Mouse (Mus musculus) hindbrain, embryonic 10.5 days (tissue): ENCODE data around the gene Nip7. TPM values are rescaled to one million over a fixed set of nuclear protein-coding genes. Genes with fewer than 3 reads are reported as not detected.
A peak's percentile ranks its signal among the peaks of the same experiment; 100 is the strongest.

Experiments used
- DNase-seq: peaks from one replicate; pipeline ENCODE4 v3.0.0-alpha.2; 2017; ENCODE audit warnings: low spot score
- H3K27ac ChIP-seq: fragments of 300-500 bp; sonication (generic); 2 replicates; pipeline ENCODE4 v1.5.1; 2016; ENCODE audit warnings: mild to moderate bottlenecking, moderate library complexity
- H3K27me3 ChIP-seq: fragments of 300-500 bp; sonication (generic); 2 replicates; pipeline ENCODE4 v1.6.1; 2016; ENCODE audit warnings: mild to moderate bottlenecking; ENCODE audit not compliant: poor library complexity, insufficient read depth, severe bottlenecking
- H3K36me3 ChIP-seq: fragments of 300-500 bp; sonication (generic); 2 replicates; pipeline ENCODE4 v1.6.1; 2016; ENCODE audit warnings: mild to moderate bottlenecking, moderate library complexity
- H3K4me1 ChIP-seq: fragments of 300-500 bp; sonication (generic); replicated peaks from 2 replicates; pipeline ENCODE4 v1.6.1; 2016; ENCODE audit warnings: mild to moderate bottlenecking
- H3K4me3 ChIP-seq: fragments of 300-500 bp; sonication (generic); 2 replicates; pipeline ENCODE4 v1.5.1; 2016; ENCODE audit warnings: mild to moderate bottlenecking, moderate library complexity
- H3K9me3 ChIP-seq: fragments of 300-500 bp; sonication (generic); 2 replicates; pipeline ENCODE4 v1.6.1; 2016; ENCODE audit warnings: mild to moderate bottlenecking, moderate library complexity
- WGBS: fragments of 180-500 bp; shearing (Covaris S2); methylation state at CpG from one replicate; pipeline ENCODE4 v1.1.7; 2016; 5-methylcytosine and 5-hydroxymethylcytosine counted together
- polyA plus RNA-seq: library from polyadenylated mRNA; unstranded; fragments of >200 nt; fragmentation: Nextera tagmentation; extraction: Ambion mirVana; gene quantifications from 2 replicates; pipeline ENCODE4 v1.2.1, GENCODE M21; 2016

The Nip7 gene
- polyA plus RNA-seq, 1 experiment from 2014 or later: 96.4 TPM

DNA sequence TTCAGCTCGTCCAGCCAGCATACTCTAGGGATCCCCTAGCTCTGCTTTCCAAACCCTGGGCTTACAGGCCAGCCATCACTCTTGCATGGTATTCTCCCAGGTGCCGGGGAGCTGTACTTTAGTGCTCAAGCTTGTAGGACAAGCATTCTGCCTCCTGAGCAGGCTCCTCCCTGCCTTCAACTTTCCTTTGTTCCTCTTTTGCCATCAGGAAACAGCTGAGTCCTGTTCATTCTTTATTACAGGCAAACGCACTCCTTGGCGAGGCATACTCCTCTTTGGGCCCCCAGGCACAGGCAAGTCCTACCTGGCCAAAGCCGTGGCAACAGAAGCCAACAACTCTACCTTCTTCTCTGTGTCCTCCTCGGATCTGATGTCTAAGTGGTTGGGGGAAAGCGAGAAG is 16.0 kb upstream of the Nip7 start:
- no peak overlapping the region for H3K27ac ChIP-seq
- no peaks in the 10 kb centered on the region for H3K9me3 ChIP-seq
- peaks cover 90% of the 10 kb centered on the region for H3K36me3 ChIP-seq
- no peaks in the 10 kb centered on the region for H3K4me1 ChIP-seq
- H3K27me3 ChIP-seq: no peaks in the 10 kb centered on the region
- 91% methylated on average over 7 of the region's 7 CpGs for WGBS
- DNase-seq: no peak
- H3K4me3 ChIP-seq: no peak overlapping the region

DNA sequence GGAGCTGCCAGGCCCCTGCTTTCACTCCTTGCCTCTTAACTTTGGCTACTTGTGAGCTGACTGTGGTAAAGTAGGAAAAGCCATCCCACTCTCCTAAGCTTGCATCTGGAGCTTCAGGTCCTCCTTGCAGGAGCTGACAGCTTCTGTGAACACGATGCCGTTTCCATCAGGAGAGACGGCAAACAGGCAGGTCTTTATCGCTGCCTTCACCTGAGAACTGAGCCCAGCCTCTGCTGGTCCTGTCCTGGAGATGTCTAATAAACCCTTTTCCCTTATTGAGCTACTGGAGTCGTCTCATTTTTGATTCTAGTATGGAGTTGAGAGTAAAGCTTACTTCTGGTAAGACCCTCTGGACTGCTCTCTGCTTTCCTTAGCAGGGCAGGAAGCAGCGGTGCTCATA is 11.2 kb upstream of the Nip7 start:
- Histone ChIP-seq H3K36me3 (peaks cover 85% of the 10 kb centered on the region), H3K4me3 (no peak overlapping the region), H3K4me1 (peaks cover 25% of the 10 kb centered on the region), H3K27me3 (no peaks in the 10 kb centered on the region), H3K9me3 (no peaks in the 10 kb centered on the region), H3K27ac (no peak overlapping the region)
- DNase-seq: no peak
- WGBS: 94% methylated on average over 6 of the region's 6 CpGs

DNA sequence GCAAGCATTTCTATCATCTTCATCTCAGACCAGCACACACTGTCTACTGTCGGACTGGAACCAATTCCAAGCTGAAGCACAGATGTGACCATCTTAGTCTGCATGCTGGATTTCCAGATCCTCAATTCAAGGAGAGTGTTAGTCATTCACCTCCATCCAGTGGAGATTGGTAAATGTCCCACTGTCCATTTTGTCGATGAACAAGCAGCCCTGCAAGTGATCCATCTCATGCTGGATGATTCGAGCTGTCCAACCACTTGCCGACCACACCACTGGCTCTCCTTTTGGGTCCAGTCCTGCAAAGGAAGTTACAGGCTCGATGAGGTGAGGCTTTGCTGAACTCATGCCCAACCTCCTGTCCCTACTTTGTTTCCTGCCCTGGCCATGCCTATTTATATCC is 9.7 kb upstream of the Nip7 start:
- no peak for DNase-seq

DNA sequence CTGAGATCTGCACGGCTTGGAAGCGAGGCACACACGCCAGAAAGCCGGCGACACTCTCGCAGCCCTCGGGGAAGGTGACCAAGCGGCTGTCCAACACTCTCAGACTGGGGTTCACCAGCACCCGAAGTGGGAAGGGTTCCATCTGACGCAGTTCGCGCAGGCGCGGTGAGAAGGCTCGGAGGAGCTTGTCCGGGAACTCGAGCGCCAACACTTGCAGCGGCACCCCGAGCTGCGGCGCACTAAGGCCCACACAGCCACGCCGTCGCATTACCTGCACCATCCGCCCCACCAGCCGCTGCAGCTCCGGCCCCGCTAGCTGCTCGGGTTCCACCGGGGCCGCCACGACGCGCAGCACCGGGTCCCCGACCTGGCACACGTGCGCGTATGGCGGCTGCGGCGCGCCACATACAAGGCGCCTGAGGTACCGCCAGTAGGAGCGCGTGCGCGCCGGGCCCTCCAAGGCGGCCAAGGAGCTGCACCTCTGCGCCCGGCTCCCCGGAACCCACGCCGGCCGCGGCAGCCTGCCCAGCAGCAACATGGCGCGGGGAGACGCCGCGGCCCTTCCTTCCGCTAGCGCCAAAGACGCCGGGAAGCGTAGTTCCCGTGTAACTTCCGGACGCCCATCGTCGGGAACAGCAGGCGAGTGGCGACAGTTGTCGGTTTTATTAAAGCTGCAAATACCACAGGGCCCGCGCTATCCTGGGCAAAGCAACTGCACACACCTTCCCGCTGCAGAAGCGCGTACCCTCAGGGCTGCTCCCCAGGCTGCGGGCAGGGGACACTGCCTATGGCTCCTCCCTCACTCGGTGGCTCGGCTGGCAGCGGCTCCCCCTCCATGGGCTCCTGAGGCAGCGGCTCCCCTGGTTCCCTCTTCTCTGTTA is 8.4 kb upstream of the Nip7 start, which contains the start of gene Pdf:
Gene Pdf, minus strand, starts transcription at position 554 of the 881 bp plus-strand sequence.
- Histone ChIP-seq H3K4me1 (peaks cover 25% of the 10 kb centered on the region), H3K36me3 (peaks cover 85% of the 10 kb centered on the region), H3K9me3 (no peaks in the 10 kb centered on the region), H3K27ac (peak within 1 kb of the TSS; percentile 96), H3K27me3 (no peaks in the 10 kb centered on the region), H3K4me3 (peak within 1 kb of the TSS; percentile 88)
- under 1% methylated on average over 87 of the region's 87 CpGs for WGBS
- DNase-seq: peak; percentile 78

More for the DNA sequence above, 9.7 kb upstream of the Nip7 start:
- Histone ChIP-seq H3K36me3 (peaks cover 85% of the 10 kb centered on the region), H3K4me3 (peak overlapping the region; percentile 88), H3K27me3 (no peaks in the 10 kb centered on the region), H3K4me1 (peaks cover 25% of the 10 kb centered on the region), H3K9me3 (no peaks in the 10 kb centered on the region), H3K27ac (no peak overlapping the region)
- 90% methylated on average over 5 of the region's 5 CpGs for WGBS

DNA sequence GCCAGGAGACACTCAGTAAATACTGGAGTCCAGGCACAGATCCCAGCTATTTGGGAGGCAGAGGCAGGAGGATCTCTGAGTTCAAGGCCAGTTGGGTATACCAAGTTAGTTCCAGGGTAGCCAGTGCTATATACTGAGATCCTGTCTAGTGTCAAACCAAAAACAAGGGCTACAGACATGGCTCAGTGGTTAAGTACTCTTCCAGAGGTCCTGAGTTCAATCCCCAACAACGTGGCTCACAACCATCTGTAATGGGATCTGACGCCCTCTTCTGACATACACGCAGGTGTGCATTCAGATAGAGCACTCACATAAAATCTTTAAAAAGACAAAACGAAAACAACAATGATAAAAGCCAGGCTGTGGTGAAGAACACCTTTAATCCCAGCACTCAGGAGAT is 7.2 kb upstream of the Nip7 start:
- no peak for DNase-seq
- Histone ChIP-seq H3K36me3 (peaks cover 85% of the 10 kb centered on the region), H3K4me1 (peaks cover 25% of the 10 kb centered on the region), H3K27ac (no peak overlapping the region), H3K27me3 (no peaks in the 10 kb centered on the region), H3K9me3 (no peaks in the 10 kb centered on the region), H3K4me3 (peak overlapping the region; percentile 88)
- 95% methylated on average over 4 of the region's 4 CpGs for WGBS

DNA sequence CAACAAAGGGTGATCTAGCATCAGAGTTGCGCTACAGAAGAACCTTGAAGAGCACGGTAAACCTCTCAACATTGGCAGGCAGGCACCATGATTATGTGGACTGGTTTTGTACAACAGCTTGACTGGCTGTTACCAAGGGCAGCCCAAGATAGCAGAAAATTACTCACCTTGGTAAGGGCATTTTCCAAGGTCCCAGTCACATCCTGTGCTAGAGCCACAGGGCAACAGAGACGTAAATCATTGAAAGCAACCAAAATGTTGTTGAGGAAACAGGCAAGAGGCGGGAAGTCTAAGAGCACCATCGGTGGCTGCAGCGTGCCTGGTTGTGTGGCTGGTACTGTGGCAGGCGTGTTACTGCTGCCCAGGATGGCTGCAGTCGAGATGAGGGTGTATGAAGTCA is 4.6 kb upstream of the Nip7 start:
- Histone ChIP-seq H3K4me3 (no peak overlapping the region), H3K27me3 (no peaks in the 10 kb centered on the region), H3K27ac (no peak overlapping the region), H3K36me3 (peaks cover 65% of the 10 kb centered on the region), H3K9me3 (no peaks in the 10 kb centered on the region), H3K4me1 (peaks cover 39% of the 10 kb centered on the region)
- no peak for DNase-seq
- 96% methylated on average over 8 of the region's 8 CpGs for WGBS

DNA sequence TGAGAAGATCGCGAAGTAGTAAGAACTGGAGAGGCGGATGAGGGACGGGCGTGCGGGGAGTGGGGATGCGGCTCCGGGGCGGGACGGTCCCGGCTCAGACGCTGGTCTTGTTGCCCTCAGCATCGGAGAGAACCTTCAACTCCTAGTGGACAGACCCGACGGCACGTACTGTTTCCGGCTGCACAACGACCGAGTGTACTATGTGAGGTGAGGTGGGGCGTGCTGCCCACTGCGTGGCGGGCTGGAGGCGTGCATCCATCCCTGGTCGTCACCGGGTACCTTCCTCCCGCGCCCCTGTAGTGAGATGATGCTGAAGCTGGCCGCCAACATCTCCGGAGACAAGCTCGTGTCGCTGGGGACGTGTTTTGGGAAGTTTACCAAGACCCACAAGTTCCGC is 294 bp downstream of the Nip7 start:
- Histone ChIP-seq H3K27ac (peak overlapping the region; percentile 89), H3K9me3 (no peaks in the 10 kb centered on the region)
- under 1% methylated on average over 33 of the region's 33 CpGs for WGBS

DNA sequence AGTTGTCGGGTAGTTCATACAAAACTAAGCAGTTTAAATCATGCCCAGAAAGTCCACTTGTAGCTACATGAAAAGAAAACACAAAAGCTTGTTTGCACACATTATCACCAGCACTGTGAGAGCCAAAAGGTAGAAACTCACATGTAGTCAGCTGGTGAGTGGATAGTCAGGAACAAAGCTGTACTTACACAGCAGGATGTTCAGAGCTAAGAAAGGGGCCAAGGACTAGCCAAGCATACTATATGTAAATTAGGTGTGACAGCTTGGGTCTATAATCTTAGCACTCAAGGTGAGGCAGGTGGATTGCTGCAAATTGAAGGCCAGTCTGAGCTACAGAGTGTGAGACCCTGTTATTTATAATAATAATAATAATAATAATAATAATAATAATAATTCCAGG is 5.9 kb downstream of the Nip7 start:
- DNase-seq: no peak
- WGBS: 91% methylated on average over 1 of the region's 1 CpGs
- peaks cover 6% of the 10 kb centered on the region for H3K4me1 ChIP-seq
- H3K4me3 ChIP-seq: no peak overlapping the region
- H3K27me3 ChIP-seq: no peaks in the 10 kb centered on the region
- H3K27ac ChIP-seq: no peak overlapping the region
- no peaks in the 10 kb centered on the region for H3K9me3 ChIP-seq
- H3K36me3 ChIP-seq: peaks cover 30% of the 10 kb centered on the region

More for the DNA sequence above, 294 bp downstream of the Nip7 start:
- H3K36me3 ChIP-seq: peaks cover 61% of the 10 kb centered on the region
- DNase-seq: no peak
- peaks cover 26% of the 10 kb centered on the region for H3K4me1 ChIP-seq
- H3K27me3 ChIP-seq: no peaks in the 10 kb centered on the region
- peak overlapping the region; percentile 98 for H3K4me3 ChIP-seq

DNA sequence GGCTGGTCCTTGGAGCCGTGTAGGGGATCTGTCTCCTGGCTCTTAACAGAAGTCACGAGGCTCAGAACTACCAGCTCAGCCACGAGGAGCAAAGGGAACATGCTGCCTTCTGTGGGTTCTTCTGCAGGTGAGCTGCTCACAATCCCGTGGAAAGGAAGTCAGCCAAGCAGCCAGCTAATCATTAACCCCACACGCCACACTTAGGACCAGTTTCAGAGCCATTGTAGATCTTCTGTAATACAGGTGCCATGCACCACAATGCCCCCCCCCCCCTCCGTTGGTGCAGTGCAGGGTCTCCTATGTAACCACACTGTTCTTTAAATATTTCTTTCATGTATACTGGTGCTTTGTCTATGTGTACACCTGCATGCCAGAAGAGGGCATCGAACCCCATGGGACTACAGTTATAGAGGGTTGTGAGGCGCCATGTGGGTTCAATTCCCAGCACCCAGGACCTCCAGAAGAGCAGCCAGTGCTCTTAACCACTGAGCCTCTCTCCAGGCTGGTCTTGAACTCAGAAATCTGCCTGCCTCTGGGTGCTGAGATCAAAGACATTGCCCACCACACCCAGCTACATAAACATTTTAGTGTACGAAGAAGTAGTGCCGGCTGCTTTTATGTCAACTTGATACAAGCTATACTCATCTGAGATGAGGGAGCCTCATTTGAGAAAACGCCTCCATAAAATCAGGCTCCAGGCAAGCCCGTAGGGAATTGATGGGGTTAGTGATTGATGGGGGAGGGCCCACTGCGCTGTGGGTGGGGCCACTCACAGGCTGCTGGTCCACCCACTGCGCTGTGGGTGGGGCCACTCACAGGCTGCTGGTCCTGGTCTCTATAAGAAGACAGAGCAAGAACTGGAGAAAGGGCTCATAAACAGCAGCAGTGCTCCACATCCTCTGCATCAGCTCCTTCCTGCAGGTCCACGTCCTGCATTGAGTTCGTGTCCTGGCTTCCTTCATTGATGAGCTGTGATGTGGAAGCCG is 9.1 kb downstream of the Nip7 start, which contains the start of gene Tmed6:
Gene Tmed6, minus strand, starts transcription at position 134 of the 986 bp plus-strand sequence.
- Histone ChIP-seq H3K4me3 (no peak within 1 kb of the TSS), H3K27me3 (no peaks in the 10 kb centered on the region), H3K27ac (no peak within 1 kb of the TSS), H3K4me1 (no peaks in the 10 kb centered on the region), H3K9me3 (no peaks in the 10 kb centered on the region), H3K36me3 (peaks cover 25% of the 10 kb centered on the region)
- DNase-seq: no peak
- 66% methylated on average over 17 of the region's 17 CpGs for WGBS

DNA sequence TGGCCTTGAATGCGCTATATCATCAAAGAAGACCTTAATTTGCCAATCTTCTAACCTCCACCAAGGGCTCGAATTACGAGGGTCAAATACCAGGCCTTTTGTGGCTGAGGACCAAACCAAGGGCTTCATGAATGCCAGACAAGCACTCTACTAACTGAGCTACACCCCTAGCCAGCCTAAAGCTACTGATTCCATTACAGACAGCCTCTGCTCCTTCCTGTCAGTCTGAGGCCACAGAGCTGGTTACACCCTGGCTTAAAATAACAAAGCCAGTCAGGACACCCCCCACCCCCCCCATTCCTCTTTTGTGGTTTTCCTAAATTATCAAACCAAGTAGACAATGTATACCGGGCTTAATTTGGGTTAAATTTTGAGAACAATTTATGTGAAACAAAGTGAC is 17.0 kb downstream of the Nip7 start:
- Histone ChIP-seq H3K36me3 (peaks cover 98% of the 10 kb centered on the region), H3K27ac (no peak overlapping the region), H3K4me1 (no peaks in the 10 kb centered on the region), H3K4me3 (no peak overlapping the region), H3K27me3 (no peaks in the 10 kb centered on the region), H3K9me3 (no peaks in the 10 kb centered on the region)
- WGBS: 88% methylated on average over 4 of the region's 4 CpGs
- no peak for DNase-seq

DNA sequence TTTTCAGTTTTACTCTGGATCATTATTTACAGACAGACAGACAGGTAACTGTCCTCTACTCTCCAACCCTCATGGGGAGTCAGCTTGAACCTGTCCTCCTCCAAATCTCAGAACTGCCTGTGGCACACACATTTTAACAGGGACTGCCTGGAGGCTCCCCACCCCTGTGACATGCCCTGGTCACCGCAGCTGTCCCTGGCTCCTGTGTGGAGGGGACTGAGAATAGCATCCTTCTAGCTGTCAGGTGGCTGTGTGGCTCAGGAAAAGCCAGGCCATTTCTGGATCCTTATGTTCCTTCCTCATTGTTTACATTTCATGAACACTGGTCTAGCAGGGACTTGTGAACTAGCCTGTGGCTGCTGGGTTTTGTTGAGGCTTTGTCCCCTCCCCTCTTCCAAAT is 17.5 kb downstream of the Nip7 start:
- Histone ChIP-seq H3K27me3 (no peaks in the 10 kb centered on the region), H3K4me1 (no peaks in the 10 kb centered on the region), H3K4me3 (no peak overlapping the region), H3K36me3 (peaks cover 98% of the 10 kb centered on the region), H3K27ac (no peak overlapping the region), H3K9me3 (no peaks in the 10 kb centered on the region)
- no peak for DNase-seq
- 88% methylated on average over 1 of the region's 1 CpGs for WGBS

DNA sequence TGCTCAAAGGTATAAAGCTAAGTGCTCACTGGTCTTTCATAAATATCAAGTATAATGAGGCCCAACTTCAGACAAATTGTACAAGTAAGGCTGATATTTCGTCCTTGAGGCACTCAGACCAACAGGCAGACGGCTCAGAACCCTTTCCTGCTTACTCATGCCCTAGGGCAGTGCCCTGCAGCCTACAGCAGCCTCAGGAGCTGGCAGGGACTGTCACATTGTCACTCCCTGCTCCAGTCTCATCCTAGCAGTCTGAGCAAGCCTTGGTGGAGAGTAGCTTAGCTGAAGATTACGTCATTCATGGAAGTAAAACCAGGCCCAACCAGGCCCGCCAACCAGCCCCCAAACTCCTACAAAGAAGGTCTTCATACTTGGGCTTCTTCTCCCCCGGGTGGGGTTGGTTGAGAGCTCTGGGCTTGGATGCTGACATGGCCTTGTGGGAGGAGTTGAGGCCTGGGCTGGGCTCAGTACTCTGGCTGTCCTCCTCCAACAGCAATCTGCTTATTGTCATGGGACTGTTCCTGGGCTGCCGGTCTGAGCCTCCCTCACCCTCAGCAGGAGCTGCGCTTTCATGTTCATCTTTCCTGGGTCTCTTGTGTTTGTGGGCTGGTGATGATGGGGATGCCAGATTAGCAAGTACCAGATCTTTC is 19.7 kb downstream of the Nip7 start:
- DNase-seq: no peak
- Histone ChIP-seq H3K36me3 (peaks cover 99% of the 10 kb centered on the region), H3K9me3 (no peaks in the 10 kb centered on the region), H3K27me3 (no peaks in the 10 kb centered on the region), H3K27ac (no peak overlapping the region), H3K4me3 (no peak overlapping the region), H3K4me1 (no peaks in the 10 kb centered on the region)
- 94% methylated on average over 7 of the region's 7 CpGs for WGBS
